Mouse (Mus musculus) forebrain, embryonic 16.5 days (tissue): Measurements from ENCODE around the gene Mcu. TPM values are rescaled to one million over a fixed set of nuclear protein-coding genes. Genes with fewer than 3 reads are reported as not detected.

Source experiments
- ATAC-seq: fragments of 200-750 bp; cut with Nextera tagmentation; 2 replicates; pipeline ENCODE4 v1.8.0; 2017; ENCODE audit warnings: mild to moderate bottlenecking, moderate library complexity
- H3K27ac ChIP-seq: fragments of 300-500 bp; sonication (generic); 2 replicates; pipeline ENCODE4 v1.5.1; 2014; ENCODE audit warnings: low read length, control low read depth
- H3K27me3 ChIP-seq: fragments of 300-500 bp; sonication (generic); replicated peaks from 2 replicates; pipeline ENCODE4 v1.6.1; 2014; ENCODE audit warnings: low read length; ENCODE audit not compliant: control insufficient read depth, insufficient read depth
- H3K36me3 ChIP-seq: fragments of 300-500 bp; sonication (generic); 2 replicates; pipeline ENCODE4 v1.6.1; 2014; ENCODE audit not compliant: control insufficient read depth, insufficient read depth
- H3K4me1 ChIP-seq: fragments of 300-500 bp; sonication (generic); replicated peaks from 2 replicates; pipeline ENCODE4 v1.6.1; 2014; ENCODE audit warnings: low read length; ENCODE audit not compliant: control insufficient read depth, insufficient read depth
- H3K4me2 ChIP-seq: fragments of 300-500 bp; sonication (generic); 2 replicates; pipeline ENCODE4 v1.6.1; 2014; ENCODE audit warnings: mild to moderate bottlenecking, low read length, control low read depth
- H3K4me3 ChIP-seq: fragments of 300-500 bp; sonication (generic); replicated peaks from 2 replicates; pipeline ENCODE4 v1.5.1; 2014; ENCODE audit warnings: mild to moderate bottlenecking, low read length, control low read depth
- H3K9ac ChIP-seq: fragments of 300-500 bp; sonication (generic); replicated peaks from 2 replicates; pipeline ENCODE4 v1.6.1; 2014; ENCODE audit warnings: low read depth, low read length, control low read depth
- H3K9me3 ChIP-seq: fragments of 300-500 bp; sonication (generic); 2 replicates; pipeline ENCODE4 v1.6.1; 2016; ENCODE audit warnings: low read length; ENCODE audit not compliant: control insufficient read depth
- WGBS: fragments of 180-500 bp; shearing (Covaris S2); extraction: QIAGEN DNeasy Blood & Tissue Kit; methylation state at CpG from one replicate; pipeline ENCODE4 v1.1.7; 2014; 5-methylcytosine and 5-hydroxymethylcytosine counted together
- polyA plus RNA-seq: library from polyadenylated mRNA; unstranded; fragments of >200 nt; fragmentation: Nextera tagmentation; extraction: Ambion mirVana; gene quantifications from 2 replicates; pipeline ENCODE4 v1.2.1, GENCODE M21; 2015

Gene Mcu
- polyA plus RNA-seq, 1 experiment from 2014 or later, result 27.3 TPM

DNA sequence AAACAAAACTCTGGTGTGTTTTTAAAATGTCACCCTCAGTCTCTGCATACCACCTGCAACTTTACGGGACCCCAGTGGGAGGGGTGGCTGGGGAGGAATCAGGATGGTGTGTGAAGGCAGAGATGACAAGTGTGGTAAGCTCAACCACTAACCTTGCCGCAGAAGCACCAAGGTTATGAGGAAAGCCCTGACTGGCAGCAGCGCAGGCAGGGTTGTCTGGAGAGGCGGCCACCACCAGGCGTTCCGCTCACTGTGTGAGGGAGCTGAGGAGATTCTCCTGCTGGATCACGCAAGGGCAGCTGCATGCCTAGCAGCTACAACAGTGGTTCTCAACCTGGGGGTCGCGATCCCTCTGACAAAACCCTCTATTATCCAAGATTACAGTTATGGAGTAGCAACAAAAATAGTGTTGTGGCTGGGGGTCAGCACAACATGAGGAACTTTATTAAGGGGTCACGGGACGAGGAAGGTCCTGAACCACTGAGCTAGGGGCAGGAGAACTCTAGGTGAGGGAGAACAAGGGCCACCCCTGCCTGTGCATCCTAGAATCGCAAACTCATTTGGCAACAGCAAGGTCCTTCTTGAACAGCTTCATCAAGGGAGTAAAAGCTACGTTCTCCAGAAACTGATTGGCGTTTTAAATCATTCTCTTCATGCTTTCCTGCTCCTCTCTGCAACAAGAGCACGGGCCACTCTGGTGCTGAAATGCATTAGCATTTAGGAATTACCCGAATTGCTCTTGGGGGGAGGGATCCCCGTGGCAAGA is 77.5 kb downstream of the Mcu start:
- H3K9me3 ChIP-seq, result no peaks in the 10 kb centered on the region
- 18% methylated on average over 17 of the region's 17 CpGs for WGBS
- no peak overlapping the region for H3K27ac ChIP-seq

GRCm38 (mm10) chr10:59538063-59538462 is 78.4 kb downstream of the Mcu start:
- Histone ChIP-seq H3K4me2 (no peak overlapping the region), H3K4me3 (no peak overlapping the region), H3K27me3 (no peaks in the 10 kb centered on the region), H3K4me1 (peaks cover 22% of the 10 kb centered on the region), H3K9ac (no peak overlapping the region), H3K27ac (peak overlapping the region; percentile 10; the same call in 1 of the 2 replicates), H3K9me3 (no peaks in the 10 kb centered on the region), H3K36me3 (no peaks in the 10 kb centered on the region)
- peak; percentile 29 for ATAC-seq
- 20% methylated on average over 6 of the region's 6 CpGs for WGBS

More for the DNA sequence above, 77.5 kb downstream of the Mcu start:
- H3K4me1 ChIP-seq, result peaks cover 22% of the 10 kb centered on the region
- peak overlapping the region; percentile 44 for H3K9ac ChIP-seq
- peak overlapping the region; percentile 33 for H3K4me3 ChIP-seq
- peak overlapping the region; percentile 60 for H3K4me2 ChIP-seq
- H3K36me3 ChIP-seq, result no peaks in the 10 kb centered on the region
- no peaks in the 10 kb centered on the region for H3K27me3 ChIP-seq
- ATAC-seq, result peak; percentile 43

- ATAC-seq, result no peak
- Histone ChIP-seq H3K4me2 (no peak overlapping the region), H3K4me1 (peaks cover 22% of the 10 kb centered on the region), H3K4me3 (no peak overlapping the region), H3K36me3 (no peaks in the 10 kb centered on the region), H3K27ac (no peak overlapping the region), H3K9ac (no peak overlapping the region), H3K9me3 (no peaks in the 10 kb centered on the region), H3K27me3 (no peaks in the 10 kb centered on the region)
- 59% methylated on average over 6 of the region's 6 CpGs for WGBS
Observed at GRCm38 (mm10) chr10:59537579-59537978, 78.9 kb downstream of the Mcu start.

GRCm38 (mm10) chr10:59532256-59532655 is 84.2 kb downstream of the Mcu start:
- ATAC-seq, result no peak
- Histone ChIP-seq H3K9ac (no peak overlapping the region), H3K4me2 (no peak overlapping the region), H3K9me3 (no peaks in the 10 kb centered on the region), H3K4me3 (no peak overlapping the region), H3K27ac (no peak overlapping the region), H3K4me1 (no peaks in the 10 kb centered on the region), H3K36me3 (no peaks in the 10 kb centered on the region), H3K27me3 (no peaks in the 10 kb centered on the region)
- WGBS, result 88% methylated on average over 6 of the region's 6 CpGs

GRCm38 (mm10) chr10:59527819-59528218 is 88.7 kb downstream of the Mcu start:
- WGBS, result 95% methylated on average over 5 of the region's 5 CpGs

DNA sequence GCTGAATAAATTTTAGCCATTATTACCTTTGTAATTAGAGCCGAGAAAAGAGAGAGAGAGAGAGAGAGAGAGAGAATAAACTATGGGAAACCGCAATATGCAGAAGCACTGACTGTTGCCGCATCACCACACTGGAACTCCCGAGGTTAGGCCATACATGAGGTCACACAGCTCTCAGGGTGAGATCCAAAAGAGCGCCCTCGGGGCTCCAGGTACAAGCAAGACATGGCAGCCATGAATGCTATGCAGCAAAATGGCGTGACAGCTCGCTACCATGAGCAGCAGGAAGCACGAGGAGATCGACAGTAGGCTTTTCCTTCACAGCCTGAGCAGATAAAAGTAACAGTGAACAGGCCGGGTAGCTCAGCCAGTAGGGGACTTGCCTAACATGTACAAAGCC is 89.2 kb downstream of the Mcu start:
- Histone ChIP-seq H3K9me3 (no peaks in the 10 kb centered on the region), H3K4me1 (no peaks in the 10 kb centered on the region; the same call in 1 of the 2 replicates), H3K27me3 (no peaks in the 10 kb centered on the region), H3K27ac (no peak overlapping the region), H3K9ac (no peak overlapping the region), H3K4me3 (no peak overlapping the region), H3K4me2 (no peak overlapping the region), H3K36me3 (no peaks in the 10 kb centered on the region)
- WGBS, result 83% methylated on average over 11 of the region's 11 CpGs
- no peak for ATAC-seq

More at GRCm38 (mm10) chr10:59527819-59528218, 88.7 kb downstream of the Mcu start:
- no peaks in the 10 kb centered on the region; the same call in 1 of the 2 replicates for H3K4me1 ChIP-seq
- no peak overlapping the region for H3K4me2 ChIP-seq
- no peak overlapping the region for H3K27ac ChIP-seq
- no peaks in the 10 kb centered on the region for H3K9me3 ChIP-seq
- no peak for ATAC-seq
- H3K9ac ChIP-seq, result no peak overlapping the region
- no peaks in the 10 kb centered on the region for H3K36me3 ChIP-seq
- no peaks in the 10 kb centered on the region for H3K27me3 ChIP-seq
- no peak overlapping the region for H3K4me3 ChIP-seq

- no peak for ATAC-seq
- 86% methylated on average over 5 of the region's 5 CpGs for WGBS
- H3K9ac ChIP-seq, result no peak overlapping the region
- H3K27ac ChIP-seq, result no peak overlapping the region
- H3K27me3 ChIP-seq, result no peaks in the 10 kb centered on the region
- no peaks in the 10 kb centered on the region for H3K9me3 ChIP-seq
- no peaks in the 10 kb centered on the region; the same call in 1 of the 2 replicates for H3K4me1 ChIP-seq
- H3K36me3 ChIP-seq, result no peaks in the 10 kb centered on the region
- H3K4me2 ChIP-seq, result no peak overlapping the region
- H3K4me3 ChIP-seq, result no peak overlapping the region
Observed at GRCm38 (mm10) chr10:59524675-59525074, 91.8 kb downstream of the Mcu start.

DNA sequence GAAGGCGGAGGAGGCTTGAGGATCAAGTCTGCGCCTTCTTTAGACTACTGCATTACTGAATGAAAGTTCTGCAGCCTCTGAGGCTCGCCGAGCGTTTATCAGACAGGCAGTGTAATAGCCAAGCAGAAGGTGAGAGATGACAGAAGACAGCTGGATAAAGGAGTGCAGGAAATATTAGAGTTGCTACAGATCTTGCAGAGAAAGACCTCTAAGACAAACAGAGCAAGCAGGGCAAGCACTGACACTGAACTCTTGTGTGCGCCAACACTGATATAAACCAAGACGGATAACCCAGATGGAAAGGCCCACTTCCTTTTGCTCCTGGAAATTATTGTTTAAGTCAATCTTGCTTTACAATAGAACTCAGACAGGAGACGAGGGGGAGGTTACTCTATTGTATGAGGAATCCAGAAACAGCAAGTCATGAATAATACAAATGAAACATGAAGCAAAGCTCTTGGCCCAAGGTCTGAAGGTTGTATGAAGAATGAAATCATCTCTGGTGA is 92.6 kb downstream of the Mcu start:
- ATAC-seq, result no peak
- Histone ChIP-seq H3K27me3 (no peaks in the 10 kb centered on the region), H3K4me3 (no peak overlapping the region), H3K4me2 (no peak overlapping the region), H3K36me3 (no peaks in the 10 kb centered on the region), H3K27ac (no peak overlapping the region), H3K9me3 (no peaks in the 10 kb centered on the region), H3K4me1 (no peaks in the 10 kb centered on the region; the same call in 1 of the 2 replicates), H3K9ac (no peak overlapping the region)
- WGBS, result 70% methylated on average over 8 of the region's 8 CpGs

DNA sequence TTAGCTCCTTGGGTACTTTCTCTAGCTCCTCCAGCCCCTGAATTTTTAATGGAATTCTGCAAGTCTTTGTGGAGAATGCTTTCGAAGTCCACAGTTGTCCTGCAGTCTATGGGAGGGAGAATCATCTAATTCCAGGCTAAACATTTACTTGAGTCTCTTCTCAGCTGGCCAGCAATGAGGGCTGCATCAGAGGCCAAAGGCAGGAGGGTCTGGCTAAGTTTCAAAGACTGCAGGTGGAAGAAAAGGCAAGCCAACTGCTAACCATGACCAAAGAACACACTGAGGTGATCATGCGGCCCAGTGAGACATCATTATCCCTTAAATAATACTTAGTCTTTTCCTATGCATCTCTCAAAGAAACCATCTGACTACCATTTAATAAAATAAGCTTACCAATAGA is 95.8 kb downstream of the Mcu start:
- H3K9ac ChIP-seq, result no peak overlapping the region
- H3K4me1 ChIP-seq, result no peaks in the 10 kb centered on the region; the same call in 1 of the 2 replicates
- no peaks in the 10 kb centered on the region for H3K9me3 ChIP-seq
- WGBS, result 87% methylated on average over 2 of the region's 2 CpGs
- no peaks in the 10 kb centered on the region for H3K36me3 ChIP-seq
- H3K27ac ChIP-seq, result no peak overlapping the region
- no peak overlapping the region for H3K4me3 ChIP-seq
- no peaks in the 10 kb centered on the region for H3K27me3 ChIP-seq
- no peak for ATAC-seq
- no peak overlapping the region for H3K4me2 ChIP-seq
